Mouse (Mus musculus) brain, adult 2 months (tissue): ENCODE measurements around the gene 4931414P19Rik.

ENCODE experiments used
- DNase-seq: peaks from one replicate; pipeline ENCODE4 v3.0.0; 2011; ENCODE audit warnings: low read depth, low spot score

4931414P19Rik gene

DNA sequence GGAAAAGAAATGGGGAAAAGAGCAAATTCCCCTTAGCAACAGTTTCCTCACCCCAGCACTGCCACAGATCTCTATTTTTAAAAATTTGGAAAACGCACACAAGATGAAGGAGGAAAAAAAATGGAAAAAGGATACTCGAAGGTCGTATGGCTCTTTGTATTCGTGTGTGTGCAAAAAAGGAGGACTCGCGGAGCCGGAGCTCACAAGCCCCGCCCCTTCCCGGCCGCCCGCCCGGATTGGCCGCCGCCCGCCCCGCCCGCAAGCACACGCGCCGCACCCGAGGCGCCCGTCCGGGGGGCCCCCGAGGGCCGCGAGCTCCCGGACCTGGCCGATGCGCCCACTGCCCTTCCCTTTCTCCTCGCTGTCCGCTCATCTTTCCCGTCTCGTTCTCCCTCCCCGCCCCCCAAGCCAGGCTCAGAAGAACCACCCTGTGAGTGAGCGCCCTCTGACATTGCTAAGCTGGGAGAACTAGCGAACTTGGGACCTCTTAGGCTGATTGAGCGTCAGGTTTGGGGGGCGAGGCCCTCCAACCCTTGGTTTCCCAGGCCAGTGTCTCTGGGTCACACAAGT is at the start of gene 4931414P19Rik:
4931414P19Rik (minus strand) TSS at position 242 of the 570 bp plus-strand sequence.
- DNase-seq, result peak; percentile 80

DNA sequence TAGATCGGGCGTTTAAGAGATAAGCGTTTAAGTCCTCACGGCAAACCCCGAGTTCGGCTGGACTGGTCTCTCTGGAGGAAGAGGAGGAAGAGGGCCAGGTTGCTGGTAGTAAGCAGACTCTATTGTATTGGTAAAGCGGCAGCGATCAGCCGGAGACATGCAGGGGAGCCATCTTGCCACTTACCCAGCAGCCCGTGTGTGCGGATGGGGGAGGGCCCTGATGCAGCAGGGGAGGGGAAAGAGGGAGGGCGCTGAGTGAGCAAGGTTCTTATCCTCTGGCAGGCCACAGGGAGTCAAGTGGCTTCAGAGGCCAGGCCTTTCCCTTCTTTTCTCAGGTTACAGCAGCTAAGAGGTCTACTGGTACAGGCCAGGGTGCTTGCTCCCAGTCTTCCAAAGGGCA is 47.7 kb upstream of the 4931414P19Rik start:
- DNase-seq, result peak; percentile 96

DNA sequence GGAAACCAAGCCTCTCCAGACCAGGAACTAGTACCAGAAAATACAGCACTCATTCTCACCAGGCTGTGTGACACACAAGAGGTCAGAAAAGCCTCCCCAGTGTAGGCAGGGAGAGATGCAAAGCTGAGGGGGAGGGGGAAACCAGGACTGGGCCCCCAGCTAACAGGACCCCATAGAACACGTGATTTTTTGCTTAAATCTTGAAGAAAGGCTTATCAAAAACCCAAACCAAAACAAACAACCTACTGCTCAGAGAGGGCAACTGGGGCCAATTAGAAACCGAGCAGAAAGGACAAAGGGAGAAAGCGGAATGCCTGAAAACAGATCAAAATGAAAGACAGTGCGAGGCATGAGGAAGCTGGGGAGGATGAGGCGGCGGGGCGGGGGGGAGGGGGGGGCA is 47.0 kb upstream of the 4931414P19Rik start:
- DNase-seq, result no peak

DNA sequence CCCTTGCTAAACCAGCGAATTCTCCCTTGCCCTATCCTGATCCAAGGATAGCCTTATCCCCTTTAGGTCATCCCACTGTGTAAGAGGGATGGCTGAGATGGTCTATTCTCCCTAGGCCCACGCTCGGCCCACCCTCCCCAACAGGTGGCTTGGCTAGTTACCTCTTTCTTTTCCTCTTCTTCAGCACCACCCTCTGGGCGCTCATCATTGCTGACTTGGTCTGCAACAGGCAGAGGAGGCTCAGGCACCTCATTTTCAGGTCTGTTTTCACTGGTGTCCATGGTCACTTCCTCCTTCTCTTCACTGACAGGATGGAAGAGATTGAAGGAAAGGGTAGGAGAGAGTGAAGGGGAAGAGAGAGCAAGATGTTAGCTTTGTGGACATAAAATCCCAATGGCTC is 45.8 kb upstream of the 4931414P19Rik start:
- no peak for DNase-seq

DNA sequence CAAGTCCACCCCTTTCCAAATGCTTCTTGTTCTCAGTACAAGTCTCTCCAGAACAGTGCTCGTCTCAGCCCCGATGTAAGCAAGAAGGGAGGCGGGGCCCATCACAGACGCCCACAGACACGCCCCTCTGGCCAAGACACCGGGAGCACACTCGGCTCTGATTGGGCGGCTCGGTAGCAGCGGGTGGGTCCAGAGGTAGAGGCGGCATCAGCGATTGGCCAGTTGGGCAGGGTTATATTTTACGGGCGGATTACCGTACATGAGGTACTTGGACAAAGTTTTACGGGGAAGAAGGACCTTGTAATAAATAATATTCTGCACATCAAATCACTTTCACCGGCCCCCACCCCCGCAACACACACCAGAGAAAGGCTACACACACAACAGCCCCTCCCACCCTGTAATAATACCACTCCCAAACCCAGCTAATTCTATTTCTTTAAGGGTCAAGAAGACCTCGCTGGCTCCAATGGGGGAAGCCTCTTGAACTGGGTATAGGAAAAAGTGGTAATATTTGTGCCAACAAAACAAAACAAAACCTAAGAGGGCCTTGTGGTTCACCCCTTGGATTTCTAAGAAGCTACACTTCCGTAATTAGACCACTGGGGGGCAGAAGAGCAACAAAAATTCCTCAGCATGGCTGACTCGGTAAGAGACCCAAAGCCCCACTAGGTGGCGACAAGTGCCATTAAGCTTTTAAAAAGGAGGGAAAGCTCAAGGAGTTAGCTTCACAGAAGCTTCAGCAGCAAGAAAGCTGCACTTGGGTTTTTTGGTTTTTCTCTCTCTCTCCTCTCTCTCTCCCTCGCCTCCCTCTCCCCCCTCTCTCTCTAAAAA is 45.0 kb upstream of the 4931414P19Rik start:
- DNase-seq, result peak; percentile 95

DNA sequence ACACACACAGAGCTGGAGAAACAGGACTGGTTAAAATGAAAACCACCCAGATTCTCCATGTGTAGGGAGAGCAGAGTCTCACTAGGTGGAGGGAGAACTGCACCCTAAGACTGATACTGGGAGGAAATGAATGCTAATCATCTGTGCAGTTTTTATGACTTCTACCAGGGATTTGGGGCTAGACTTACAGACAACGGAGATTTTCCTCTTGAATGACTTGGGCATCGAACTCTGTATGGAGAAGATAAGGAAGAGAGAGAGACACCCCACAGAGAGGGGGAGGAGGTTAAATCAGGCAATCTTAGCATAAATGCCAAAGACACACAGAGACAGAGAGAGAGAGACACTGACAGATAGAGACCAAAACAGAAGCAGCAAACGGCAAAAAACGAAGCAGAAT is 42.1 kb upstream of the 4931414P19Rik start:
- DNase-seq, result no peak

DNA sequence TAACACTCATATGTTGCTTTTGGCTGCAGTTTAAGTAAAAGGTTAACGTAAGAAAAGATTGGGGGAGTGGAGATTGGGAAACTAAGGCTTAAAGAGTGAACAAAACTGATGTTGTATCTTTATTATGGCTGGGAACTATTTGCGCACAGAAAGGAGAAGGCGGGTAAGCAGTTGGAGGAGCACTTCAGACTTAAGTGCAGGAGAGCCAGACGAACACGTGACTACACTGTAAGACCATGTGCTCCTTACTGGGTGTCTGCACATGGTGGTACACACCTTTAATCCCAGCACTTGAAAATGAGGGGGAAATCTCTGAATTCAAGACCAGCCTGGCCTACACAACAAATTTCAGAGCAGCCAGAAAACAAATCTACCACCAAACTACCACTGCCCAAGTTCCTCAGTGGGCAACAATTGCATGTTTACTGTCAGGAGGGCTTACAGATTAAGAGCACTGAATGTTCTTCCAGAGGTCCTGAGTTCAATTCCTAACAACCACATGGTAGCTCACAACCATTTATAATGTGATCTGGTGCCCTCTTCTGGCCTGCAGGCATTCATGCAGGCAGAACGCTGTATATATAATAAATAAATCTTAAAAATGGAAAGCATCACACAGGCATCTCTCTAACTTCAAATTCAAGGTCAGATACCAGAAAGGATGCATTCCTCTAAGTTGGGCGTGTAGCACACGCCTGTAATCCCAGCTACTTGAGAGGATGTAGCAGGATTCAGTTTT is 41.3 kb upstream of the 4931414P19Rik start:
- no peak for DNase-seq

DNA sequence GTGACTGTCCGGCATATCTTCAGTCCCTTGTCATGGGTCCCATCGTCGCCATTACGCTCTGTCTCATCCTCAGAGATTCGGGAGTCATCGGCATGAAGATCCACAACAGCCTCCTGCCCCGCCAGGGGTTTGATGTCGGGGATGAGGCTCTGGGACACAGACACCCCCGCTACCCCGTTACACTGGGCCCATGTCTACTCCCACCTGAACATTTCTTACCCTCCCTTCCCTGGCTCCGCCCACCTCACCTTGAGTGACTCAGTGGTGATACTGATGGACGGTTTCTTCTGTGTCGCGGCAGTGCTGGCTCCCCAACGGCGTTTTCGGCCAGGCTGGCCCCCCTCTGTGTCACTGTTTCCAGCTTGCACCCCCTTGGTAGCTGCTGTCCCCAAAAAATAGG is 40.7 kb upstream of the 4931414P19Rik start:
- DNase-seq, result no peak

DNA sequence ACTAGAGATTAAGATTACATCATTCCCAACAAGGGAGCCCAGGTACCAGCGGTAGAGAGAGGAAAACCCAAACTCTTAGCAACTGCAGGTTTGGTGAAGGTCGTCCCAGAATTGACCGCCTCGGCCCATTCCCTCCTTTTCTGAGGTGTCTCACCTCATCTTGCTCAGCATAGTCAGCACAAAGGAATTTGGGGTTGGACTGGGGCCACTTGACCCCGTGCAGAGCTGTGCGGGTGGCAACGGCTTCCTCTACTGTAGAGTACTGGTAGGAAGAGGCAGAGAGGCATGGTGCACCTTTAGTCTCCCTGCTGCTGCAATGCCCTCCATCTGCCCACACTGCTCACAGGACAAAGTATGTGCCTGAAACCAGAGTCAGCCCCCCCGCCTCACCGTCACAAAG is 38.5 kb upstream of the 4931414P19Rik start:
- DNase-seq, result no peak

DNA sequence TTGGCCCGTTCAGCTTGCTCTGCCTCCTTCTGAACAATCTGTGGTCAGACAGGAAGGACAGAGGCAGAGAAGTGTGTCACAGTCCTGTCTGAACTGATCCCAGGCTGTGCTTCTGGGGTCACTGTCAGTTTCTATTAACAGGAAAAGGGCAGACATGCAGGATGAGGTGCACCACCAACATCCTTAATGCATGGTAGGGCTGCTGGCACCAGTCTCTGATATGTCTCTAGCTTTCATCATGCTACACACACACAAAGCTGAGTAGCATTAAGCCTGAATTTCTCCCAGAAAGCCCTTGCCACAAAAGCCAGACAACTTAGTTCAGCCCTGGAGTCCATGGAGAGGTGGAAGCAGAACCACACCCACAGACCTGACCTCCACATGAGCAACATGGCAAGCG is 37.2 kb upstream of the 4931414P19Rik start:
- no peak for DNase-seq

DNA sequence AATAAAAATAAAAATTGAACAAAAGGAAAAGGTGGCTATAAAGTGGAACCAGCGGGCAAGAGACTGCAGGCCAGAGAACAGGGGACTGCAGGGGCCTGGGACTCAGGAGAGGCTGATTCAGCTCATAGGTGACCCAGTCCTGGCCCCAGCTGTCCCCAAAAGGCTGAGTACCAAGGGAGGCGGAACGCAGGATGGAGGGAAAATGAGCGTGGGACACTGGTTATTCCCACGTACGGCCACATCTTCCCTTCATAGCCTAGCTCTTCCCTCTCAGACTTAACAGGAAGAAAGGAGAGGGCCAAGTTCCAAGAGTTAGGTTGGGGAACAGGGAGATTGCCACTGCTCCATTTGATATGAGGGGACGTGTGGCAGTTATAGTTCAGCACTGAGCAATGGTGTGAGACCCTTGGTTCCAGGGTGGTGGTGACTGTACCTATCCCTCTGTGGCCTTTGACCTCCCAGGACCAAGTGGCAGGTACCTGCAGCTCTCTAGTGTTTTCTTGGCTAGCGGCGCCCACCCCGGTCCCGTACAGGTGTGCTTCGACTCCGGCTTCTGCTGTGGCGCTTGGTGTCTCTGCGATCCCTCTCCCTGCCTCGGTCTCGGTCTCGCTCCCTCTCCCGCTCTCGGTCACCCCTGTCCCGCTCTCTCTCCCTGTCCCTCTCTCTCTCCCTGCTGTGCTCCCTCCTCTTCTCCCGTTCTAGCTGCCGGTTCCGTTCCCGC is 36.6 kb upstream of the 4931414P19Rik start:
- DNase-seq, result no peak

DNA sequence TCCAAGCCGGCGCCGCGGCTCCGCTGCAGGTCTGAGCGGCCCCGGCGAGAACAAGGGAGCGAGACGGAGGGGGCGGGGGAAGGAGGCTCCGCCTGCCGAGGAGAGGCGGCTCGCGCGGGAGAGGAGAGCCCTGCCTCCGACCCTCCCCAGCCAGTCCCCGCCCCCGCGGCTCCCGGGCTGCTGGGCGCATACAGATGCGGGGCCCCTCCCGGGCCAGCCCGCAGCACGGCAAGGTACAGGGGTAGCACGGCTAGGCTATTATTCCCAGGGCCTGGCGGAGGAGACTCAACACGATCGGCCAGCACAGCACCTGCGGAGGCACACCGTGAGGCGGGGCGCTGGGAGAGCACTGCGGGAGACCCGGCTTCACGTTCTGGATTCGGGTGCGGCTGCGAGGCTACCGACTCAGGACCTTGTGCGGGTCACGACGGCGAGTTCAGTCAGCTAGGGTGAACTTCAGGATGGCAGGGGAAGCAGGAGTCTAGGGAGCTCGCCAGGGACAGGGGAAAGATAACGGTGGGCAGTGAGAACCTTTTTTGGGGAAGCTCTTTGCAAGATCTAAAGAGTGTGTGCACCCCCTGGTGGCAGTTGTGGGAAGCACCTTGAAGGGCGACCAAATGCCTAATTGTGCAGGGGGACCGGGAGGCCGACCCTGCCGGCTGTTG is 35.6 kb upstream of the 4931414P19Rik start, which contains the start of gene Cdh24:
Cdh24 (minus strand) TSS at position 60 of the 665 bp plus-strand sequence.
- DNase-seq, result peak; percentile 89

DNA sequence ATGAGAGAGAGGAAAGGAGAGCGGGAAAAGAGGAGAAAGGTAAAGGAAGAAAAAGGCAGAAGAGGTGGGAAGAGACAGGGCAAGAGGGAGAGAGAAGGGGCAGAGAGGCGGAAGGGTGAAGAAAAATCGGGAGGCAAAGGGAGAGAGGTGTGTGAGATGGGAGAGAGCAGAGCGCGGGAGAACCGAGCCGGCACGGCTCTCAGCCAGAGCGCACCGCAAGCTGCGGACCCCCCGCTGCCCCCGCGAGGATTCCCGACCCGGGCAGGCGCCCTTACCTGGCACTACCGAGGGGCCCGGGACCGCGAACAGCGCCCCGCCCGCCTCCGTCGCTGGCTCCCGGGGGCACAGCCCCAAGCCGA is 35.1 kb upstream of the 4931414P19Rik start, which contains the start of gene Gm17606:
Gm17606 (plus strand) TSS at position 7 of the 359 bp plus-strand sequence.
- no peak for DNase-seq

DNA sequence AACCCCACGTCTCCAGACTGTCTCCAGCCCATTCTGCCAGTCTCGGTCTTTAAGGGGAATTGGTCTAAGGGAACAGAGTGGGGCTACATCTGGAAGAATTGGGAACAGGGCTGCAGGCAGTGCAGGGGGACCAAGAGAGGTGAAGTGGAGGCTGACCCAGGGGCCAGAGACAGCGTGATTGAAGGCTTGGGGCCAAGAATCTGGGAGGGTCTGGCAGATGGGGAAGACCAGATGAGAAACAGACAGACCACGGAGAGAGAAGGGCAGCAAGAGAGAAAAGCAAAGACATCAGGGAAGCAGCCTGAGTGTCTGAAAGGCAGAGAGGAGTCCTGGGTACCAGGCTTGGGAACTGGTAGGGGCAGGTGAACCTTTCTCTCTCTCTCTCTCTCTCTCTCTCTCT is 34.3 kb upstream of the 4931414P19Rik start:
- DNase-seq, result no peak

DNA sequence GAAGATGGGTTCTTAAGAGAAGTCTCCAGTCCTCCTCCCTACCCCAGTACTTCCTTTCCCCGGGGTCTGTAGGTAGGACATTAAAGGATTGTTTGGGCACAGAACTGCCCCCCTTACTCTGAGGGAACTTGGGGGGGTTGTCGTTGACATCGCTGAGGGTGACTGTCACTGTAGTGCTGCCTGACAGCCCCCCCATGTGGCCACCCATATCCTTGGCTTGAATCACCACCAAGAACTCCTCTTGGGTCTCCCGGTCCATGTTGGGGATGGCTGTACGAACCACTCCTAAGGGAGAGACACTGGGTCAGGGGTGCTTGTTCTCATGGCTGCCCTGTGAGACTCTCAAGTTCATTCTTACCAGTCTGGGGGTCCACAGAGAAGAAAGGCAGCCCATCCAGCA is 32.4 kb upstream of the 4931414P19Rik start:
- DNase-seq, result peak; percentile 55

DNA sequence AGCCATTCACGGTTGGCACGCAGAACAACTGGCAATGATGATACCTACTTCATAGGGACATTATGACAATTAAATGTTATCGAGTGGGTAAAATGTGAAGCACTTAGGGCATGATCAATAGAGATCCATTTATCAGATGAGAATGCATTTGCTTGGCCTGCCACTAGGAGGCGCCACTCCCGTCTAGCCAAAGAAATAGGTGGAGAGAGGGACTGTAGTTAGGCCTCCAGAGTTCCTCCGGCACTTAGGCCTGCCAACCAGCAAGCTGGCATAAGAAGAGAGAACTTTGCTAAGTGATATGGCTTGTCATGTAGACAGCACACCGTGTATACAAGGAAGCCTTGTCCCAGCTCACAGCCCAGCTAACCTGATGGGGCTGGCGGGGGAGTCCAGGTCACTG is 31.2 kb upstream of the 4931414P19Rik start:
- peak; percentile 47 for DNase-seq

DNA sequence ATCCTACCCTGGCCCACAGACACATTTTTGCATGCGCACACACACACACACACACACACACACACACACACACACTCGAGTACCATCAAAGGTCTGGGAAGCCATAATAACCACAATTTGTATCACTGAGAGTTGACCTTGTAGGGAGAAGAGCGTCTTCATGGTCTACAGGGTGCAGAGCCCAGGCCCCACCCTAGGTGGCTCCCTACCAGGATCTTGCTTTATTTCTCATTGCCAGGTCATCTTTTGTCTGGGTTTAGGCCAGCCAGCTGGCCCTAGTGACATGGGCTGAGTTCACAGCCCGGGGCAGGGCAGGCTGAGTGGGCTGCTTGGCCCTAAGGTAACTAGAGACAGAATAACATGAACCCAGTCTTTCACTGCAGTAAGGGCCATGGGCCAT is 28.4 kb upstream of the 4931414P19Rik start:
- DNase-seq, result no peak

DNA sequence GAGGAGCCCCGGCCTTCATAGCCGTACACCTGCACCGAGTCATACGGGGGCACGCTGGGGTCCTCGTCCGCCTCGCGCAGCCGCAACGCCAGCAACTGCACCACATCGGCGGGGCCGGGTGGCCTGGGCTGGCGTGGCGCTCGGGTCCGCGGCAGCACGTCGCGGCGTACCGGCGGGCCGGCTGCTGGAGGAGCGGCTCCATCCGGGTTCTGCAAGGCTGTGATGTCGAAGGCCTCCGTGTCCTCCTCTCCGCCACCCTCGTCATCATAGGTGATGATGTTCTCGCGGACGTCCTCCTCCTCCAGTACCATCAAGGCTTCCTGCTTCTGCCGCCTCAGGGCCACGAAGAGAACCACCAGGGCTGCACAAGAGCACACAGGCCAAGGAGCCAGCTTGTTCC is 26.5 kb upstream of the 4931414P19Rik start:
- DNase-seq, result no peak

DNA sequence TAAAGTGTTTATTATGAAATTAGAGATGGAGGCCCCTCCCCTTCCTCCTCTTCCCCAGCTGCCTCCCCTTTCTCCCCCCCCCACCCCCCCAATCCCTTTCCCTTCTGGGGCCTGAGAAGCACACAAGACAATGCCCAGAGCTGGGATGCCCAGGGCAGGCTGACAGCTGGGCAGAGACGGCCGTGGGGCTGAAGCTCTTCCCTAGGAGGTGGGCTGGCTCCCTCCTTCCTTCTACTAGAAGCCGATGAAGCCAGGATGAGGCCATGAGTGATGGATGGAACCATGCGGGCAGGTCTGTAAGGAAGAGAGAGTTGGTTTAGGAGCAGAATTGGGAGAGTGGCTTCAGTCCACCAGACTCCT is 25.4 kb upstream of the 4931414P19Rik start:
- no peak for DNase-seq

DNA sequence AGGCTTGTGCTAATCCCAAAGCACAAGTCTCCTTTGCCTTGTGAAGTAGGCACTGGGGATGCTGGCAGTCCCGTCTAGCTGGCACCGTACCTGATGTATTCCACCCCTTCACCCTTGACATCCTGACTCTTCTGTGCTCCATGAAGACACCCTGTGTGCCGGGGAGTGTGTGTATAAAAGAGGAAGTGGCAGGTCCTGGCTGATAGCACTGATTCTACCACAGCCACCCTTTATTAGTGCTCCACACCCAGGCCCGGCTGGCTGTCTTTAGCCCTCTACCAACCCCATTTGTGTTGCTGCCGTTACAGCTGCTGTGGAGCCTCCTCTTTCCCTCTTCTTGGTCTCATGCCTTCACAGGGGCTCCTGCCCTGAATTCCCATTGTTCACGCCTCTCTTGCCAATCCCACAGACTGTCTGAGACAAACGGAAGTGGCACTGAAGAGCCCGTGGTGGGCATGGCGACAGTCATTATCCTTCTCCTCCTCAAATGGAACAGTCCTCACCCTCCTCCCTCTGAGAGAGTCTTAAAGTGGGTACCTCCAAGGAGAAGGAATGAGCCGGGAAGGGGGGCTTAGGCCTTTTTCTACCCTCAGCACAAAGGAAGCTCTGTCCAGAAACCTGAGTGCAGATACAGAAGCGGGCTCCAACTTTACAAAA is 24.9 kb upstream of the 4931414P19Rik start:
- no peak for DNase-seq

DNA sequence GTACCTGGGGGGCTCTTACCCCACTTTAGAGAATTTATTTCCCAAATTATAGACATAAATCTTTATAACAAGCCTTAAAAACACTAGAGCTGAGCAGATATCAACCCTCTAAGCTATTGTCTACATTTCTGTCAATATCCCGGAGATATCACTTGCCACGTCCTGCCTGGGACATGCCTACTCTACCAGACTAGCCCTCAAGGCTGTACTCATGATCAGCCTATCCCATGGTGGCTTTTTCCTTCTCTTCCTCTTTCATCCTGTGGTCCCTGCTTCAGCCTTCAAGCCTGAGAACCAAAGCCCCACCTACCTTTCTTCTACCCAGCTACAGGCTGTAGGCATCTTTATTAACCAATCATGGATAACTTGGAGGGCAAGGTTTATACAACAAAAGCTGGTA is 24.0 kb upstream of the 4931414P19Rik start:
- DNase-seq, result no peak
